Mouse (Mus musculus): Measurements from ENCODE around the gene 6430550D23Rik.

6430550D23Rik gene

GRCm38 (mm10) chr2:156007888-156008532, at the start of gene 6430550D23Rik, which contains the start of gene Ergic3:
6430550D23Rik (minus strand) TSS chr2:156007977.
Ergic3 (plus strand) TSS chr2:156008045.
- DNase-seq, result peak; percentile 98

- DNase-seq, result no peak
Measured at GRCm38 (mm10) chr2:156052816-156053215, 45.0 kb upstream of the 6430550D23Rik start, which contains the start of gene Fer1l4. Fer1l4 (minus strand) TSS chr2:156052947.

GRCm38 (mm10) chr2:156047929-156048328, 40.2 kb upstream of the 6430550D23Rik start:
- no peak for DNase-seq

GRCm38 (mm10) chr2:156042903-156043302, 35.1 kb upstream of the 6430550D23Rik start:
- DNase-seq, result no peak

GRCm38 (mm10) chr2:156039390-156039789, 31.6 kb upstream of the 6430550D23Rik start:
- no peak for DNase-seq

- DNase-seq, result no peak
Measured at GRCm38 (mm10) chr2:156025482-156025881, 17.7 kb upstream of the 6430550D23Rik start.

- DNase-seq, result no peak
Measured at GRCm38 (mm10) chr2:156021765-156022164, 14.0 kb upstream of the 6430550D23Rik start.

GRCm38 (mm10) chr2:156021219-156021618, 13.4 kb upstream of the 6430550D23Rik start:
- DNase-seq, result no peak

- no peak for DNase-seq
Measured at GRCm38 (mm10) chr2:156018106-156018505, 10.3 kb upstream of the 6430550D23Rik start.

- no peak for DNase-seq
Measured at GRCm38 (mm10) chr2:156005393-156005792, 2.4 kb downstream of the 6430550D23Rik start.

GRCm38 (mm10) chr2:155991863-155992321, 15.9 kb downstream of the 6430550D23Rik start:
- DNase-seq, result no peak

GRCm38 (mm10) chr2:155991151-155991550, 16.6 kb downstream of the 6430550D23Rik start:
- DNase-seq, result no peak

GRCm38 (mm10) chr2:155989085-155989484, 18.7 kb downstream of the 6430550D23Rik start:
- no peak for DNase-seq

- DNase-seq, result no peak
Measured at GRCm38 (mm10) chr2:155987131-155987530, 20.6 kb downstream of the 6430550D23Rik start.

GRCm38 (mm10) chr2:155985776-155986175, 22.0 kb downstream of the 6430550D23Rik start:
- no peak for DNase-seq

GRCm38 (mm10) chr2:155979328-155979991, 28.3 kb downstream of the 6430550D23Rik start:
- peak; percentile 63 to 66 for DNase-seq

- DNase-seq, result peak in 1 of 2 experiments; percentile 27
Measured at GRCm38 (mm10) chr2:155974087-155974731, 33.6 kb downstream of the 6430550D23Rik start.

GRCm38 (mm10) chr2:155973348-155973747, 34.4 kb downstream of the 6430550D23Rik start:
- no peak for DNase-seq

GRCm38 (mm10) chr2:155962991-155963390, 44.8 kb downstream of the 6430550D23Rik start:
- DNase-seq, result no peak

- DNase-seq, result peak in 1 of 2 experiments; percentile 30
Measured at GRCm38 (mm10) chr2:155961862-155962261, 45.9 kb downstream of the 6430550D23Rik start.

- no peak for DNase-seq
Measured at GRCm38 (mm10) chr2:155959981-155960380, 47.8 kb downstream of the 6430550D23Rik start.

- peak; percentile 83 to 84 for DNase-seq
Measured at GRCm38 (mm10) chr2:155956134-155957059, 51.4 kb downstream of the 6430550D23Rik start, which contains the start of gene Cep250. Cep250 (plus strand) TSS chr2:155956458.

All from spleen, adult 18-20 months (tissue).